Mouse (Mus musculus) effector memory CD4-positive, alpha-beta T cell, adult 5 months (primary cell): ENCODE data around the gene Aup1. TPM values are rescaled to one million over a fixed set of nuclear protein-coding genes. Genes with fewer than 3 reads are reported as not detected.

Experiments
- polyA plus RNA-seq: library from polyadenylated mRNA; unstranded; fragments of 100-300 nt; shearing (Covaris generic); gene quantifications from one replicate; pipeline ENCODE4 v1.2.1, GENCODE M21; 2017

The Aup1 gene
- polyA plus RNA-seq = 408 TPM

DNA sequence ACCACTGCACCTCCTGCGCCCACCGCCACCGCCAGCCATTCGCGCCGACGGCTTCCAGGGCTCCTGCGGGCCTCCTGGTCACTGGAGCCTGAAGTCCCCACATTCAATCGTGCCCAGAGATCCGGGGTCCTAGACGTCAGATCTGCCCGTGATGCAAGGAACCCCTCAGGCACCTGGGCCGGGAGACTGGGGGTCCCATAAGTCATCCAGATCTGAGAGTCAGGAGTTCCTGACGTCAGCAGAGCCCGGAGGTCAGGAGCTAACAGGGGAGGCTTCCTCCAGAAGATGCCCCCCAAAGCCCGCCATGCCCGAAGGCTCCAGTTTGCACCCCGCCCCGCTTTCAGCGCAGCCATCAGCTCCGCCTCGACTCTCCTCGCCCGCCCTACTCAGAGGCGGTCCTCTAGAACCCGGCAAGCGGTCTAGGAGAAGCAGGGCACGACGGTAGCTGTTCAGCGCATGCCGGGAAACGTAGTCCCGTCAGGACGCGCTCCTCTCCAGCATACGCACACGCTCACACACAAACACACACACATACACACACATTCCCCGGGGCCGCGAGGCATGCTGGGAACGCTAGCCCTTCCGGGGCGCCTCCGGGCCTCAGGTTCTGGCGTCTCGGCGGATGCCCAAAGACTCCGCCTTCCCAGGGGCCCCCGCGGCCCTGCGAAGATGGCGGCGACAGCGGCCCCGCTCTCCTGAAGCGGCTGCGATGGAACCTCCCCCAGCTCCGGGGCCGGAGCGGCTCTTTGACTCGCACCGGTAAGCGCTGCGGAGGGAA lies at the start of gene Aup1:
Gene Aup1 (plus strand): TSS at position 448 of the 778 bp plus-strand sequence.

DNA sequence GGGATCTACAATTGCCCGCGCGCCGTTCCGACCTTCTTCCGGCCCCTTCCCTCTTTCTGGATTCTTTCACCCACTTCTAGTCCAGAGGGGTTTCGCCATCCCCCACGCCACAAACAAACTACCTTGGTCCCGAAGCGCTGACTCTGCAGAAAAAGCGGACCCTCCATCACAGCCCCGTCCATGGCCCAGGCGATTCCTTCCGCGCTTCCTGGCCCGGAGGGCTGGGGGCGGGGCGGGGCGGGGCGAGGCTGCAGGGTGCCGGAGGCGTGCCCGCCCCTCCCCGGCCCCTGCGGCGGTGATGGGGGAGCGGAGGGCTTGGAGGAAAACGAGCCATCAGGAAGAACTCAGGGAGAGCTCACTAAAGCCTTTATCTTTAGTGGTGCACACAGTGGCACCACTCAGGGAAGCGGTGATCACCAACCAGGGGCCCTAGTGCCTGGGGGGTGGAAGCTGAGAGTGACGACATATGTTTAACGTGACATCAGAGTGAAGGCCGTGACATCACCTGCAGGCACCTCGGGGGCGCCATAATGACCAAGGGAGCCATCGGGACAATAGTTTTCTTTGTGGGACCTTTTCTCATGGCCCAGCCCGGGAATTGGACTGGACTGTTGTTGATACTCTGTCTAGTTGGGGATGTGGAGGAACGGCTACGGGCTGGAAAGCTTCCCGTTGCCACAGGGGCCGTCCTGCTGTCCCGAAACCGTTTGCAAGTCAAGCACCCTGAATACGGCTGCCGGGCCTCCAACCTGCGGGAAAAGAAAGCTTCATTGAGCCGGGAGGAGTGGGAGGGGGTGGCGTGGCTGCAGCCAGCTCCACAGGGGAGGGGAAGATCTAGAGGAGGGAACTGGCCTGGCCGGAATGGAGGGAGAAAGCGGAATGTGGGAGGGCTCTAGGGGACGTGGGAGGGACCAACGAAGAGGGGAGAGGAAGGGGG lies 20.8 kb upstream of the Aup1 start, which contains the start of the genes Dok1 and Loxl3:
Gene Dok1 (minus strand): TSS at position 223 of the 937 bp plus-strand sequence.
Gene Loxl3 (plus strand): TSS at position 925 of the 937 bp plus-strand sequence.

DNA sequence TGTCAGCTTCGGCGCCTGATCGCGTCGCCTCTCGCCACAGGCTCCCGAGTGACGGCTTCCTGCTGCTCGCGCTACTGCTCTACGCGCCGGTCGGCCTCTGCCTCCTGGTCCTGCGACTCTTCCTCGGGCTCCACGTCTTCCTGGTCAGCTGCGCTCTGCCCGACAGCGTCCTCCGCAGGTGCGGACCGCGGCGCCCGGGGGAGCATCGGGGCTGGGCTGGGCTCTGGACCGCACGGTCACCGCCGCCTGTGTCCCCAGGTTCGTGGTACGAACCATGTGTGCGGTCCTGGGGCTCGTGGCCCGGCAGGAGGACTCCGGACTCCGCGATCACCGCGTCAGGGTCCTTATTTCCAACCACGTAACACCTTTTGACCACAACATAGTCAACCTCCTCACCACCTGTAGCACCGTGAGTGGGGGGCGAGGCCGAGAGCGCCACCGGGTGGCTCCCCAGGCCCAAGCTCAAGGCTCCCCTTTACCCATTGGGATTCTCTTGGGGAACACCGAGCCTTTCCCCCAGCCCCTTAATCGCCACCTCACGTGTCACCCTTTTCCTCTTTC lies 630 bp downstream of the Aup1 start, which contains the start of gene Htra2:
Gene Htra2 (minus strand): TSS at position 403 of the 561 bp plus-strand sequence.

DNA sequence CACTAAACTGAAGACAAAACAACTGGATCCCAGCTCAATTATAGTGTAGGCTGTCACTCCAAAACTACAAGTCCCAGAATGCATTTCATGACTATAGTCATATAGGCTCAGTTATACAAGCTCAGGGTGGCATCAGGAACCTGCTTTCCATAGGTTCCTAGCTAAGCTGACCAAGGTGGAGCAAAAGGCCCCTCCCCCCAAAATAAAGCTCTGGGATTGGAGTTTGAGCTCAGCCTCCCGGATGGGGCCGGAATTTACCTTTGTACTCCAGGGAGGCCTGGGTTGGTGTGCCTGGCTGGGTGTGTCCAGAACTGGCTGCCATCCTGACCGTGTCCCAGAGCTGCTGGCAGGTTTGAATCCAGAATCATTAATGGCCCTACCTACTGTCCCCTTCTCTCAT lies 3.5 kb downstream of the Aup1 start, which contains the start of gene Dqx1:
Gene Dqx1 (plus strand): TSS at position 55 of the 400 bp plus-strand sequence.

DNA sequence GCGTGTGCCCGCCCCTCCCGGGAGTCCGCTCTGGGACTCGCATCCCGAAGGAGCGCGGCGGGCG lies 15.8 kb downstream of the Aup1 start, which contains the start of gene Tlx2:
Gene Tlx2 (minus strand): TSS at position 47 of the 64 bp plus-strand sequence.

DNA sequence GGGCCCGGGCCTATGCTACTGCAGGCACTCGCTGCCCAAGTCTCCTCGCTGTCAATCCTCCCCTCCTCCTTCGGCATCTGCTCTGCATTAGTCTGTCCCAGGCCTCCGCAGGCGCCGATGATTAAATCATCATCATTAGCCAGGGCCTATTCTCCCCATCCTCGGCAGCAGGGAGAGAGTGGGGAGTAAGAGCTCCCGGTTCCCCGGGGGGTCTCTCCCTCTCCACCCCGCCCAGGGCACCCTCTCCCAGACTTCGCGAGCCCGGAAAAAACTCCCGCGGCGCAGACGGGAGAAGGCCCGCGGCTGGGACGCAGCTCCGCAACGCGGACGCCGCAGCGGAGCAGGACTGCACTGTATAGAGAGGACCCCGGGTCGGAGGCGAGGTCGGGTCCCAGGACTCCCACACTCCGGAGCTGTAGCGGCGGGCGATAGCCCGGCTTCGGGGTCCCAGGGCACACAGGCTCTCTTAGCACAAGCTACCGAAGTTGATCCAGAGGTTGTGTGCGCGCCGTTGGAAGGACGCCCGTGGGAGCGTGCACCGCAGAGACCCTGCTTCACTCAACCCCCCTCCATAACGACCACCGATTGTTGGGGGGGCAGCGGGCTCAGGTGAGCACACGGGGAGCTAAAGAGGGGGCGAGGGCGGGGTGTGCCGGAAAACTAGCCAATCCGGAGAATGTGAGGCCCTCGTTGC lies 23.5 kb downstream of the Aup1 start, which contains the start of gene Pcgf1:
Gene Pcgf1 (plus strand): TSS at position 240 of the 694 bp plus-strand sequence.

DNA sequence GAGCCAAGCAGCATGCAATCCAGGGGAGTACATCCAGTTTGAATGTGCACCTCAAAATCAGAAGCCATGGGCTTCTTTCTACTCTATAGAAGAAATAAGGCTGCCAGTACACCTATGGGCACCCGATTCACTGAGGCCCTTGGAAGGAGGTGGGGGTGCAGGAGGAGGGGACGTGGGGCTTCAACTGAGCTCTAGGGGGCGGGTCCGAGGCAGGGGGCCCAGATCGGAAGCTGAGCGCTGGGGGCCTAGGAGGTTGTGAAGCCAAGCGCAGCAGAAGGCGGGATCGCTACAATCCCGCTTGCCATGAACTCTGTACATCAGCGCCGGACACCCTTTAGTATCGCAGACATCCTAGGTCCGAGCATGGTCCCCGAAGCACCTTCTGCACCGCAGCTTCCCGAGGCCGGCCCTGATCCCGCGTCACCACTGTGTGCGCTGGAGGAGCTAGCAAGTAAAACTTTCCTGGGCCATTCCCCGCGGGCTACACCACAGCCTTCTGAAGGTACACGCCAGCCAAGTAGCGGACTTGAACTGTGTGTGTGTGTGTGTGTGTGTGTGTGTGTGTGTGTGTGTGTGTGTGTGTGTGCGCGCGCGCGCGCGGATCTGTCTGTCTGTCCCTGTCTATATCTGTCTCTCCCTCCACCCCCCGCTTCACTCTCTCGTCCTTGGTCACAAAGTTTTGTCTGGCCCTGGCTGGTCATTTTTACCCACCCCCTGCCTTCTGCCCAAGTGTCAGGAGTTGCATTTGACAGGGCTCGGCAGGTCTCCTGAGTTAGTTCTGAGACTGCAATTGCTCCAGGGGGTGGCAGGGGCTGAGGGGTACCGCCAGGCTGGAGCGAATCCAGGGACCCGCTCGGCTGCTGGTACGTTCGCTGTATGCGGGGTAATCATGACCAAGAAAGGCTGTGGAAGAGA lies 32.1 kb downstream of the Aup1 start, which contains the start of gene Lbx2:
Gene Lbx2 (plus strand): TSS at position 247 of the 915 bp plus-strand sequence.

DNA sequence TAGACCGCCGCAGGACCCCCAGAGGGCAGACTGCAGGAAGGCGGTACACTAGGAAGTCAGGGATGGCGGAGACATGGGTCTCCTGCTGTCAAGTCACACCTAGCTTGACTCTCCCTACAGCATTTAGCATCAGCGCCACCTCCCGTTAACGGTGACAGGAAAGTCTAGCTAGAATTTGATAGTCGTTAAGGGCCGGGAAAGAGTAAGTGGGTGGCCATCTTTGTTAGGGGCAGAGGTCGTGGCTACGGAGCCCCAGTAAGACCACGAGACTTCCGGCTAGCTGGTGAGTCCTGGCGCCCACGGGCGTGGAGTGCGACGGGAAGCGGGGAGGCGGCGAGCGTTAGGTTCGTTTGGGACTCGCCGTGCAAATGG lies 47.0 kb downstream of the Aup1 start, which contains the start of the genes Ccdc142 and Gm42688:
Gene Ccdc142 (plus strand): TSS at position 286 of the 372 bp plus-strand sequence.
Gene Gm42688 (plus strand): TSS at position 302 of the 372 bp plus-strand sequence.

Other genes with a start within 250 kb of the Aup1 start
- gene Sema4f, start 114.8 kb upstream of the Aup1 start, polyA plus RNA-seq = 14.4 TPM
- not detected for gene M1ap, start 107.6 kb upstream of the Aup1 start, polyA plus RNA-seq
- 13.9 TPM for gene Dok1, start 21.1 kb upstream of the Aup1 start, polyA plus RNA-seq
- gene Loxl3, start 20.3 kb upstream of the Aup1 start, polyA plus RNA-seq = not detected
- gene Htra2, start 752 bp downstream of the Aup1 start, polyA plus RNA-seq = 38.1 TPM
- gene Dqx1, start 3.3 kb downstream of the Aup1 start, polyA plus RNA-seq = 2.7 TPM
- gene Tlx2, start 15.8 kb downstream of the Aup1 start, polyA plus RNA-seq = not detected
- gene Pcgf1, start 23.3 kb downstream of the Aup1 start, polyA plus RNA-seq = 25.5 TPM
- gene Lbx2, start 31.8 kb downstream of the Aup1 start, polyA plus RNA-seq = not detected
- gene Ccdc142, start 47.1 kb downstream of the Aup1 start, polyA plus RNA-seq = 2.9 TPM
- gene Gm42688, start 47.1 kb downstream of the Aup1 start, polyA plus RNA-seq = 7.2 TPM
- gene Mrpl53, start 54.5 kb downstream of the Aup1 start, polyA plus RNA-seq = 29.6 TPM
- gene Mogs, start 61.0 kb downstream of the Aup1 start, polyA plus RNA-seq = 71.4 TPM
- gene Wbp1, start 67.0 kb downstream of the Aup1 start, polyA plus RNA-seq = 58.8 TPM
- gene Ino80b, start 70.9 kb downstream of the Aup1 start, polyA plus RNA-seq = 26.6 TPM
- 0.77 TPM for gene Rtkn, start 80.9 kb downstream of the Aup1 start, polyA plus RNA-seq
- 0.62 TPM for gene Wdr54, start 101.9 kb downstream of the Aup1 start, polyA plus RNA-seq
- not detected for gene 1700003E16Rik, start 101.9 kb downstream of the Aup1 start, polyA plus RNA-seq
- 60.1 TPM for gene Dctn1, start 111.4 kb downstream of the Aup1 start, polyA plus RNA-seq
- 0.81 TPM for gene Slc4a5, start 165.3 kb downstream of the Aup1 start, polyA plus RNA-seq